Mouse (Mus musculus): ENCODE data around the gene Itih4.
A peak's percentile ranks its signal among the peaks of the same experiment; 100 is the strongest.

The Itih4 gene

GRCm38 (mm10) chr14:30886204-30886603 is at the start of gene Itih4:
Gene Itih4 (plus strand): TSS chr14:30886476.
- no peak for DNase-seq

- no peak for DNase-seq
Measured at GRCm38 (mm10) chr14:30837416-30837996, 48.8 kb upstream of the Itih4 start.

GRCm38 (mm10) chr14:30843701-30844100 is 42.6 kb upstream of the Itih4 start:
- DNase-seq = no peak

GRCm38 (mm10) chr14:30850504-30850903 is 35.8 kb upstream of the Itih4 start:
- DNase-seq = no peak

GRCm38 (mm10) chr14:30852325-30852724 is 34.0 kb upstream of the Itih4 start:
- DNase-seq = no peak

GRCm38 (mm10) chr14:30855316-30855715 is 31.0 kb upstream of the Itih4 start:
- no peak for DNase-seq

- no peak for DNase-seq
Measured at GRCm38 (mm10) chr14:30856885-30857507, 29.3 kb upstream of the Itih4 start.

GRCm38 (mm10) chr14:30857990-30858389 is 28.3 kb upstream of the Itih4 start:
- peak; percentile 40 for DNase-seq

- no peak for DNase-seq
Measured at GRCm38 (mm10) chr14:30861421-30862125, 24.7 kb upstream of the Itih4 start.

GRCm38 (mm10) chr14:30862368-30862767 is 23.9 kb upstream of the Itih4 start:
- DNase-seq = no peak

- DNase-seq = no peak
Measured at GRCm38 (mm10) chr14:30865311-30865710, 21.0 kb upstream of the Itih4 start.

- peak; percentile 83 for DNase-seq
Measured at GRCm38 (mm10) chr14:30867042-30867441, 19.2 kb upstream of the Itih4 start.

GRCm38 (mm10) chr14:30868826-30869225 is 17.4 kb upstream of the Itih4 start:
- DNase-seq = no peak

- DNase-seq = no peak
Measured at GRCm38 (mm10) chr14:30869391-30869801, 16.9 kb upstream of the Itih4 start.

GRCm38 (mm10) chr14:30870206-30871147 is 15.8 kb upstream of the Itih4 start:
- DNase-seq = no peak

GRCm38 (mm10) chr14:30874095-30874700 is 12.1 kb upstream of the Itih4 start:
- no peak for DNase-seq

GRCm38 (mm10) chr14:30875130-30875865 is 11.0 kb upstream of the Itih4 start:
- no peak for DNase-seq

- no peak for DNase-seq
Measured at GRCm38 (mm10) chr14:30875955-30876354, 10.3 kb upstream of the Itih4 start.

- DNase-seq = no peak
Measured at GRCm38 (mm10) chr14:30876451-30876850, 9.8 kb upstream of the Itih4 start.

- DNase-seq = no peak
Measured at GRCm38 (mm10) chr14:30877827-30878226, 8.4 kb upstream of the Itih4 start.

GRCm38 (mm10) chr14:30878958-30879571 is 7.2 kb upstream of the Itih4 start, which contains the start of gene Mustn1:
Gene Mustn1 (plus strand): TSS chr14:30879200.
- no peak for DNase-seq
